Mouse (Mus musculus) cerebellum, adult 2 months (tissue): Measurements from ENCODE around the gene Dntt.

ENCODE experiments used
- CTCF ChIP-seq: fragments of 200-500 bp; IDR thresholded peaks from 2 replicates; pipeline ENCODE4 v1.5.1; 2011; ENCODE audit warnings: low read depth, mild to moderate bottlenecking, control low read depth, low read length, moderate library complexity, borderline replicate concordance; ENCODE audit not compliant: insufficient read depth
- POLR2A ChIP-seq: fragments of 200-500 bp; IDR thresholded peaks from 2 replicates; pipeline ENCODE4 v1.6.1; 2011; ENCODE audit warnings: low read length, control low read depth, borderline replicate concordance; ENCODE audit not compliant: insufficient read depth

- TF ChIP-seq CTCF (no peak), POLR2A (no peak)
These were observed 1.9 kb downstream of the Dntt start for GRCm38 (mm10) chr19:41031009-41031408.
